Mouse (Mus musculus) stomach, embryonic 16.5 days (tissue): ENCODE data around the gene Zfp507. TPM values are rescaled to one million over a fixed set of nuclear protein-coding genes. Genes with fewer than 3 reads are reported as not detected.

ENCODE experiments used
- ATAC-seq: fragments of 200-750 bp; cut with Nextera tagmentation; 2 replicates; pipeline ENCODE4 v1.8.0; 2017; ENCODE audit warnings: moderate number of reproducible peaks, moderate TSS enrichment; ENCODE audit not compliant: insufficient read depth, low FRiP score
- H3K27ac ChIP-seq: fragments of 300-500 bp; sonication (generic); 2 replicates; pipeline ENCODE4 v1.5.1; 2014; ENCODE audit warnings: low read length
- H3K27me3 ChIP-seq: fragments of 300-500 bp; sonication (generic); 2 replicates; pipeline ENCODE4 v1.6.1; 2014; ENCODE audit warnings: low read length, control low read depth, mixed read lengths; ENCODE audit not compliant: control insufficient read depth, insufficient read depth
- H3K36me3 ChIP-seq: fragments of 300-500 bp; sonication (generic); 2 replicates; pipeline ENCODE4 v1.6.1; 2014; ENCODE audit warnings: low read length; ENCODE audit not compliant: control insufficient read depth, insufficient read depth
- H3K4me1 ChIP-seq: fragments of 300-500 bp; sonication (generic); 2 replicates; pipeline ENCODE4 v1.6.1; 2014; ENCODE audit warnings: low read length, control low read depth, mixed read lengths; ENCODE audit not compliant: control insufficient read depth, insufficient read depth
- H3K4me2 ChIP-seq: fragments of 300-500 bp; sonication (generic); 2 replicates; pipeline ENCODE4 v1.6.1; 2014; ENCODE audit warnings: low read depth, low read length, mixed read lengths
- H3K4me3 ChIP-seq: fragments of 300-500 bp; sonication (generic); replicated peaks from 2 replicates; pipeline ENCODE4 v1.5.1; 2014; ENCODE audit warnings: mild to moderate bottlenecking, low read length
- H3K9ac ChIP-seq: fragments of 300-500 bp; sonication (generic); 2 replicates; pipeline ENCODE4 v1.6.1; 2014; ENCODE audit warnings: low read length
- H3K9me3 ChIP-seq: fragments of 300-500 bp; sonication (generic); replicated peaks from 2 replicates; pipeline ENCODE4 v1.6.1; 2016; ENCODE audit warnings: low read length, control low read depth; ENCODE audit not compliant: control insufficient read depth
- WGBS: fragments of 180-500 bp; shearing (Covaris S2); extraction: QIAGEN DNeasy Blood & Tissue Kit; methylation state at CpG from one replicate; pipeline ENCODE4 v1.1.7; 2014; 5-methylcytosine and 5-hydroxymethylcytosine counted together
- polyA plus RNA-seq: library from polyadenylated mRNA; unstranded; fragments of >200 nt; fragmentation: Nextera tagmentation; extraction: Ambion mirVana; gene quantifications from 2 replicates; pipeline ENCODE4 v1.2.1, GENCODE M21; 2015

Gene Zfp507
- polyA plus RNA-seq, 1 experiment from 2014 or later = 13.3 TPM

DNA sequence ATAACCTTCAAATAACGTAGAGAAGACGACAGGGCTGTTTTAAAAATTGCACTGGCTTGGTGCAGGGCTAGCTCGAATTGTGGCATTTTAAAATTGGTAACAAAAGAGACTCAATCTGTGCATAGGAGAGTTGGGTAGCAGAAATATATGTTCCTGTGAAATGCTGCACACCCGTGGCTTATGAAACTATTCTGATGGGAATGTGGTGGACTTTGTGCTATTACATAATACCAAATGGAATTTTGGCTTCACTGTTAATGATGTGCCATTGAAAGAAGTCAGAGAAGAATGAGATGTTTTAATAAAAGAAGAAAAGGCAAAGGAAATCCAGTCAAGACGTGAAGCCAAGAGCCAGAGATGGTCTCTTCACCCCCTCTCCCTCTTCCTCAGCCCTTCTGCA is 18.6 kb upstream of the Zfp507 start:
- Histone ChIP-seq H3K36me3 (no peaks in the 10 kb centered on the region), H3K4me2 (no peak overlapping the region), H3K4me1 (no peaks in the 10 kb centered on the region), H3K27ac (no peak overlapping the region), H3K4me3 (no peak overlapping the region), H3K9ac (no peak overlapping the region), H3K9me3 (no peaks in the 10 kb centered on the region), H3K27me3 (no peaks in the 10 kb centered on the region)
- WGBS = 66% methylated on average over 5 of the region's 5 CpGs
- no peak for ATAC-seq

DNA sequence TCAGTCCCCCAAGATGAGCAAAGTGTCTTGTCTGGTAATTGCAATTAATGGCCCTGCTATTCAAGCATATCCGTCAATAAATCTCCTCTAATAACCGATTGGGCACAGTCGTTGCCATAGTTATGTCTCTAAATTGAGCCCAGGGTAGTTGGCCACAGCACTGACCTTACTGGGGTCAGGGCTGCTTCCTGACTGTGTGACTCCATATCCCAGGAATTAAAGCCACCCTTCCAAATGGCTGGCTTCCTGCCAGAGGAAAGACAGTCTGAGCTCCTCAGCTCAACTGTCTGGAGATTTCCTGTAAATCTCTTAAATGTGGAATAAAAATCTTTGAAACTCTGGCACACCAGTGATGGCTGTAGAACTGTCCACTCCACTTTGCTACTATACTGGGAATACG is 16.7 kb upstream of the Zfp507 start:
- 70% methylated on average over 4 of the region's 4 CpGs for WGBS
- no peak for ATAC-seq
- Histone ChIP-seq H3K9me3 (no peaks in the 10 kb centered on the region), H3K4me3 (no peak overlapping the region), H3K27ac (no peak overlapping the region), H3K4me2 (no peak overlapping the region), H3K4me1 (no peaks in the 10 kb centered on the region), H3K9ac (no peak overlapping the region), H3K27me3 (no peaks in the 10 kb centered on the region), H3K36me3 (no peaks in the 10 kb centered on the region)

DNA sequence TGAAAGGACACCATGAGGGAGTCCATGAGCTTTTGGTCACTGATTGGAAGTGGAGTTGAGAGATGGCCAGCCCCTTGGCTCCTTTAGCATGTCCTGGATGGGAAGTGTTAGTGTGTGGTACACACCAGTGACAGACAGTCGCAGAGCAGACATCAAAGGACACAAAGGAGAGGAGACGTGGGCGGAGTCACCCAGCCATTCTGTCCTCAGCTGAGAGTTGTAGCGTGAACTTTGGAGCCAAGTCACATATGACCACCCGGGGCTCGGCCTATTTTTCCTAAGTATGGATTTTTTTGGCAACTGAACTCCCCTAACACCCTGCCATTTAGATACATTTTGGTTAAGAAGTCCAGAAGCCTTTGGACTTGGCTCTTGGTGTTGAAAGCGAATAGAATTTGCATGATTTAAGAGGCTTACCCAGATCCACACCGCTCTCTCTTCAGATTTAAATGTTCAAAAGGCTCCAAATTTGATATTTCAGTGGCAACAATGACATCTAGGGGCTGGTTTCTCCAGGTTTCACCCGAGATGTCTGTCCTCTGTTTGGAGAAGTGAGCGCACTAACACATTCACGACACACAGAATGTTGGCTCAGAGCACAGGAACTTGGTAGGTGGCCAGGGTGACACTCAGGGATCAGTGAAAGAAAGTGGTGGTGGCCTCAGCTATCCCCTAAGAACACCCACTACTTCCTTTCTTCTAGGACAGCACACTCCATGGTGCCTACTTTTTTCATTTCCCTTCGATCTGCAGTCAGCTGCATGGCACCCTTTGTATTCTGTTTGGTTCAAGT is 12.2 kb upstream of the Zfp507 start:
- Histone ChIP-seq H3K27ac (no peak overlapping the region), H3K9me3 (no peaks in the 10 kb centered on the region), H3K9ac (no peak overlapping the region), H3K4me2 (no peak overlapping the region), H3K36me3 (no peaks in the 10 kb centered on the region), H3K27me3 (peaks cover 2% of the 10 kb centered on the region; the same call in 1 of the 2 replicates), H3K4me1 (no peaks in the 10 kb centered on the region), H3K4me3 (no peak overlapping the region)
- 77% methylated on average over 12 of the region's 12 CpGs for WGBS
- ATAC-seq = no peak

DNA sequence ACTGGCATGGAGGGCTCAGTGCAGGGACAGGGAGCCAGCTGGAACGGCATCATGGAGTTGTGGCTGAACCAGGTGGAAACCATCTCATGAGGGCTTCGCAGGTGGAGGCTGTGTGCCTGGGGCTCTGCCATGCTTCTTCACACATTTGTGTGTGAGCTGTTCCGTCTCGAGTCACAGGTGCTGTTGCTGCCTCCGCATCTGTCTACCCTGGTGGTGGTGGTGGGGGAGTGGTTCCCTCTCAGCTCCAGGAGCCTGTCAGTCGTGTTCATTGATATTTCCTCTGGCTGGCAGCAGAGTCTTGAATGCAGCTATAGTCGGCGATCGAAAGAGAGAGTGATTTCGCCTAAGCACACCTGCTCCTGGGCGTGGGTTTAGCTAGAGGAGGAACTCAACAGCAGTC is 10.5 kb upstream of the Zfp507 start:
- no peak overlapping the region for H3K4me3 ChIP-seq
- no peaks in the 10 kb centered on the region for H3K9me3 ChIP-seq
- no peak overlapping the region for H3K4me2 ChIP-seq
- H3K36me3 ChIP-seq = no peaks in the 10 kb centered on the region
- no peak overlapping the region for H3K9ac ChIP-seq
- no peaks in the 10 kb centered on the region for H3K4me1 ChIP-seq
- WGBS = 71% methylated on average over 11 of the region's 11 CpGs
- no peak for ATAC-seq
- H3K27me3 ChIP-seq = peaks cover 2% of the 10 kb centered on the region; the same call in 1 of the 2 replicates
- no peak overlapping the region for H3K27ac ChIP-seq

DNA sequence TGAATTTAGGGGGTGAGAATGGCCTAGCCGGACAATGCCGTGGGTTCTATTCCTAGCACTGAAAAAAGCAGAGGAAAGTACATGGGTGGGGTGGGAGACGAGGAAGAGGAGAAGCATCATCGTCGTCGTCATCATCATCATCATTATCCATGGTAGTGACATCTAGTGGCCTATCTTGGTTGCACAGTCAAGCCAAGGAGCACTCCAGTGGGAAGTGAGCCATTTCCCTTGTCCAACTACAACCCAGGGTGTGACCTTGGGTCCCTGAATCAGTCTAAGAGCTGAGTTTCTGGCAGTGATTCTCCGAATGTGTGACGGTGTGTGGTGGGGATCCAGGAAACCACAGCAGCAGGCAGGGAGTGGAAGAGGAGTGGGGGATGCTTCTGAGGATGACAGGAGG is 7.9 kb upstream of the Zfp507 start:
- no peaks in the 10 kb centered on the region for H3K9me3 ChIP-seq
- 48% methylated on average over 8 of the region's 8 CpGs for WGBS

DNA sequence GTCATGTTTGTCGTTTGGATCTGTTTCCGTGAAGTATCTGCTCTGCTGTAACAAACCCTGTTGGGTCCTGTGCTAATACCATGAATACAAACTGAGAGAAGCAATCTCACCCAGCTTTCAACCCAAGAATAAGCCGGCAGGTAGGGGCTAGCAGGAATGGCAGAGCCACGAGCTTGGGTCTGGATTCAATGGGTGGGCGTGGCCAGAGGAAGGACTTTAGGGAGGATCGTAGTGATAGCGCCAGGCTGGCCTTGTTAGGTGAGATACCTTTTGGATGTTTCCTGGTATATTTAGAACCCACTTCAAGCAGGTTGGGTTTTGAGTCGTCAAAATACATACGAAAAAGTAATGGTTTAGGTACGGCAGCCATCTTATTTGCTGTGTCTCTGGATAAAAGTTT is 1.4 kb upstream of the Zfp507 start:
- Histone ChIP-seq H3K27ac (no peak overlapping the region), H3K36me3 (peaks cover 10% of the 10 kb centered on the region; the same call in 1 of the 2 replicates), H3K9me3 (no peaks in the 10 kb centered on the region), H3K9ac (no peak overlapping the region), H3K4me1 (peaks cover 5% of the 10 kb centered on the region; the same call in 1 of the 2 replicates), H3K27me3 (no peaks in the 10 kb centered on the region), H3K4me3 (no peak overlapping the region), H3K4me2 (no peak overlapping the region)
- no peak for ATAC-seq
- 74% methylated on average over 10 of the region's 10 CpGs for WGBS

More for the DNA sequence above, 7.9 kb upstream of the Zfp507 start:
- Histone ChIP-seq H3K9ac (no peak overlapping the region), H3K4me3 (no peak overlapping the region), H3K27ac (no peak overlapping the region), H3K36me3 (no peaks in the 10 kb centered on the region), H3K27me3 (peaks cover 2% of the 10 kb centered on the region; the same call in 1 of the 2 replicates), H3K4me1 (no peaks in the 10 kb centered on the region), H3K4me2 (no peak overlapping the region)
- ATAC-seq = no peak

DNA sequence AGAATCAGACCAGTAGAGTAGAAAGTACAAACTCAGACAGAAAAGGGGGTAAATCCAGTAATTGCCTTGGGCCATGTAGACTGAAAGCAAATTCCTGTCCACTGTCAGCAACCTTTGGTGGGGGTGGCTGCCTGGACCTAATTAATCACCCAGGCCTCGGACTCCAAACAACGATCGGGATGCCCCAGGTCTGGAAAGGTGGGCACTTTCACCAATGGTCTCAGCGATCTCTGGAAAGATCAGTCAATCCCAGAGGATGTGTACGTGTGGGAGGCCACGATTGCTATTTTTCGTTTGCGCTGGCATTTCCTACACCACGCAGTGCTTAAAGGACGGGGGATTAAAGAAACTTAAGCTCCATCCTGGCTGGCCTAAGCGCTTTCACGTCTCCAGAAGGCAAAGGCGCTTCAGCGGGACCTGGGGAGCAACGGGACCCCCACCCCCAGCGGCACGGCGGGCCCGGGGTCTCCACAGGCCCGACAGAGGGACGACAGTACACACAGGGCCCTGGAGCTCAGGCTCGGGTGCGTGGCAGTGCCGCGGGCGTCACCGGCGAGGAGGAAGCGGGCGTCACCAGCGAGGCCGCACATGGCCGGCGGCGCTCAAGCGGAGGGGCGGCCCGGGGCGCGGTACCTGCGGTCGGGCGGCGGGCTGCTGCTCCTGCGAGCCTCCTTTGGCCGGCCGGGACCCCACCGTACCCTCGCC is 450 bp downstream of the Zfp507 start:
- Histone ChIP-seq H3K4me2 (peak overlapping the region; percentile 84), H3K4me3 (peak overlapping the region; percentile 90), H3K9ac (peak overlapping the region; percentile 99), H3K27ac (peak overlapping the region; percentile 81), H3K36me3 (peaks cover 13% of the 10 kb centered on the region; the same call in 1 of the 2 replicates), H3K27me3 (no peaks in the 10 kb centered on the region), H3K4me1 (peaks cover 5% of the 10 kb centered on the region; the same call in 1 of the 2 replicates), H3K9me3 (no peaks in the 10 kb centered on the region)
- WGBS = 0% methylated on average over 49 of the region's 49 CpGs
- ATAC-seq = peak; percentile 91

DNA sequence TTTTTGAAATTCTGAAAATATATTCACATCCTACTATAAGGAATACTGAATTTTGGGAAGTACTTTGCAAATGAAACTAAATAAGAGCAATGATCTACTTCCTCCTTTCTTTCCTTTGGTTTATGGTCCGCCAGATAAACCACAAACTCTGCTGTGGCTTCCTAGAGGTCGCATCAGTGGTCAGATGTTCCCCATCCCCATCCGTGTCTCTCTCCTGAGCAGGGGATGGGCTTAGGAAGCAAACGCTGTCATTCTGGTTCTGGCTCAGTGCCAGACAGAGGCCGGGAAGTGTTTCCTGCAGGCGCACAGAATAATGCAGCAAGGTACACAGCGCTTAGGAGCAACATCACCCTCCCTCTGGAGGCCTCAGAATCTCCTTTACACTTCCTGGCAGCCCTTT is 6.7 kb downstream of the Zfp507 start:
- Histone ChIP-seq H3K4me2 (no peak overlapping the region), H3K9ac (no peak overlapping the region), H3K27ac (no peak overlapping the region), H3K36me3 (peaks cover 29% of the 10 kb centered on the region), H3K27me3 (no peaks in the 10 kb centered on the region), H3K4me1 (peaks cover 5% of the 10 kb centered on the region; the same call in 1 of the 2 replicates), H3K9me3 (no peaks in the 10 kb centered on the region), H3K4me3 (no peak overlapping the region)
- 47% methylated on average over 7 of the region's 7 CpGs for WGBS
- no peak for ATAC-seq

DNA sequence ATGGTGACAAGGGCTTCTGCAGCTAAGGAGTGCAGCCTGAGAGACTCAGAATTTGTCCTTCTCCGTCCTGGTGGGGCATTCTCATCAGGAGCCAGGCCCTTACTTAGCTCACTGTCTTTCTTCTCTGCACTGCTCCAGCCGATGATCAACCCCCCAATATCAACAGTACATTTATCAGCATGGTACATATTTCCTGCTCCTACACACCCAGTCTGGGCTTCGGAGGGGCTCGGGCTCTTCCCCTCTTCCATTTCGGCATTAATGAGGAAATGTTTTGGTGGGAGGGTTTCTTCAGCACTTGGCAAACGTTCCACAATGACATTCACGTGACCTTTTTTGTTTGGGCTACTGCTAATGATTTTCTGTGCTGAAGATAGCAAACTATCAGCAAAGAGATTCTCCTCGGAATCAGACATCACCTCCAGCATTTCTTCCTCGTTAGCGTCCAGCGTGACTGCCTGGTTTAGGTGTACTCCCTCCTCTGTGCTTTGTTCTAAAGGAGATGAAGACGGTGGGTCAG is 8.6 kb downstream of the Zfp507 start:
- H3K4me3 ChIP-seq = no peak overlapping the region
- H3K9ac ChIP-seq = no peak overlapping the region
- H3K4me1 ChIP-seq = 0 out of 2 replicates have a peak, but pooled peaks cover 4% of the 10 kb centered on the region
- 70% methylated on average over 12 of the region's 12 CpGs for WGBS
- no peaks in the 10 kb centered on the region for H3K9me3 ChIP-seq
- no peaks in the 10 kb centered on the region for H3K27me3 ChIP-seq
- H3K4me2 ChIP-seq = no peak overlapping the region
- no peak for ATAC-seq
- no peak overlapping the region for H3K27ac ChIP-seq
- peaks cover 23% of the 10 kb centered on the region for H3K36me3 ChIP-seq
